Mouse (Mus musculus) hindbrain, embryonic 16.5 days (tissue): Measurements from ENCODE around the gene Galnt7. TPM values are rescaled to one million over a fixed set of nuclear protein-coding genes. Genes with fewer than 3 reads are reported as not detected.

Experiments used
- ATAC-seq: fragments of 200-750 bp; cut with Nextera tagmentation; 2 replicates; pipeline ENCODE4 v1.8.0; 2017; ENCODE audit warnings: moderate TSS enrichment, moderate library complexity
- H3K27ac ChIP-seq: fragments of 300-500 bp; sonication (generic); 2 replicates; pipeline ENCODE4 v1.5.1; 2014; ENCODE audit warnings: low read depth, mild to moderate bottlenecking, control low read depth, low read length, moderate library complexity
- H3K27me3 ChIP-seq: fragments of 300-500 bp; sonication (generic); replicated peaks from 2 replicates; pipeline ENCODE4 v1.6.1; 2014; ENCODE audit warnings: low read length; ENCODE audit not compliant: control insufficient read depth, insufficient read depth
- H3K36me3 ChIP-seq: fragments of 300-500 bp; sonication (generic); 2 replicates; pipeline ENCODE4 v1.6.1; 2014; ENCODE audit warnings: mild to moderate bottlenecking, low read length, moderate library complexity, mixed read lengths; ENCODE audit not compliant: control insufficient read depth, insufficient read depth
- H3K4me1 ChIP-seq: fragments of 300-500 bp; sonication (generic); 2 replicates; pipeline ENCODE4 v1.6.1; 2014; ENCODE audit warnings: low read depth, low read length; ENCODE audit not compliant: control insufficient read depth, insufficient read depth
- H3K4me2 ChIP-seq: fragments of 300-500 bp; sonication (generic); 2 replicates; pipeline ENCODE4 v1.6.1; 2014; ENCODE audit warnings: mild to moderate bottlenecking, low read length, control low read depth, moderate library complexity
- H3K4me3 ChIP-seq: fragments of 300-500 bp; sonication (generic); 2 replicates; pipeline ENCODE4 v1.5.1; 2014; ENCODE audit warnings: mild to moderate bottlenecking, low read length, control low read depth, moderate library complexity
- H3K9ac ChIP-seq: fragments of 300-500 bp; sonication (generic); 2 replicates; pipeline ENCODE4 v1.6.1; 2014; ENCODE audit warnings: low read depth, mild to moderate bottlenecking, control low read depth, low read length, moderate library complexity
- H3K9me3 ChIP-seq: fragments of 300-500 bp; sonication (generic); 2 replicates; pipeline ENCODE4 v1.6.1; 2014; ENCODE audit warnings: mild to moderate bottlenecking, low read length, moderate library complexity; ENCODE audit not compliant: control insufficient read depth
- WGBS: fragments of 180-500 bp; shearing (Covaris S2); extraction: QIAGEN DNeasy Blood & Tissue Kit; methylation state at CpG from one replicate; pipeline ENCODE4 v1.1.7; 2014; 5-methylcytosine and 5-hydroxymethylcytosine counted together
- polyA plus RNA-seq: library from polyadenylated mRNA; unstranded; fragments of >200 nt; fragmentation: Nextera tagmentation; extraction: Ambion mirVana; gene quantifications from 2 replicates; pipeline ENCODE4 v1.2.1, GENCODE M21; 2015

Gene Galnt7
- polyA plus RNA-seq, 1 experiment from 2014 or later: 11.1 TPM

DNA sequence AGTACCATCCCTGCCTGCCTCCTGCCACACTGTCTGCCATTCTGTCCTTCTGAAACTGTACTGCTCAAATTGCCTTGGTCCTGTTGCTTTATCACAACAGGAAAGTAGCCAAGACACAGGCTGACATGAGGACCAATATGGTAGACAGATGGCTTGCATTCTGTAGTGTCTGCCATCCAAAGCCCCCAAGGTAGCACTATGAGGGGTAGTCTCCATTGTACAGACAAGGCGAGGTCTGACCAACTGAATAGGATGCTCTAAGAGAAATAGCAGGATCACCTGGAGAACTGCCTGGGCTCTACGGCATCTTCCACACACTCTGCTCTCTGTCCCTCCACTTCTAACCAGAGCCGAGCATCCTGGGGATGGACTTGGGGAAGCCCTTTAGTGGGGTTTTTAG is 29.8 kb downstream of the Galnt7 start:
- no peak overlapping the region for H3K4me3 ChIP-seq
- no peaks in the 10 kb centered on the region for H3K36me3 ChIP-seq
- no peaks in the 10 kb centered on the region for H3K9me3 ChIP-seq
- no peaks in the 10 kb centered on the region for H3K27me3 ChIP-seq
- no peak for ATAC-seq
- H3K27ac ChIP-seq: no peak overlapping the region
- 96% methylated on average over 3 of the region's 3 CpGs for WGBS
- H3K4me1 ChIP-seq: no peaks in the 10 kb centered on the region
- H3K4me2 ChIP-seq: no peak overlapping the region
- H3K9ac ChIP-seq: no peak overlapping the region

DNA sequence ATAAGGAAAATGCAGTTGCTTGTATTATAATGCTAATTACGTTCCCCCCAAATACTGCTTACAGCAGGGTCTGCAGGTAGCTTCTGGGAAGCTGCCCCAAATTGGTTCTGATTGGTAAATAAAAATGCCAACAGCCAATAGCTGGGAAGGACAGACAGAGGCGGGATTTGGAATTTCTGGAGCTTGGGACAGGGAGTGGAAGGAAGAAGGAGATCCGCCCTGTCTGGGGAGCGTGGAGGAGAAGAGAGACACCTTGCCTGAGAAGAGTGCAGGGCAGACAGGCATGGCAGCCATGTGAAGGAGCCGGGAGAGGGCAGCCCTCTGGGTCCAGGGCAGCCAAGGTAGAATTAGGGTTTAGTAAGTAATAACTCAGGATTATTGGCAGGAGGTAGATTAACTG is 35.9 kb downstream of the Galnt7 start:
- H3K4me1 ChIP-seq: peaks cover 2% of the 10 kb centered on the region; the same call in 1 of the 2 replicates
- H3K4me2 ChIP-seq: no peak overlapping the region
- no peak overlapping the region for H3K9ac ChIP-seq
- no peak overlapping the region for H3K27ac ChIP-seq
- ATAC-seq: no peak
- no peaks in the 10 kb centered on the region for H3K27me3 ChIP-seq
- H3K4me3 ChIP-seq: no peak overlapping the region
- H3K36me3 ChIP-seq: no peaks in the 10 kb centered on the region
- 63% methylated on average over 5 of the region's 5 CpGs for WGBS
- H3K9me3 ChIP-seq: no peaks in the 10 kb centered on the region

DNA sequence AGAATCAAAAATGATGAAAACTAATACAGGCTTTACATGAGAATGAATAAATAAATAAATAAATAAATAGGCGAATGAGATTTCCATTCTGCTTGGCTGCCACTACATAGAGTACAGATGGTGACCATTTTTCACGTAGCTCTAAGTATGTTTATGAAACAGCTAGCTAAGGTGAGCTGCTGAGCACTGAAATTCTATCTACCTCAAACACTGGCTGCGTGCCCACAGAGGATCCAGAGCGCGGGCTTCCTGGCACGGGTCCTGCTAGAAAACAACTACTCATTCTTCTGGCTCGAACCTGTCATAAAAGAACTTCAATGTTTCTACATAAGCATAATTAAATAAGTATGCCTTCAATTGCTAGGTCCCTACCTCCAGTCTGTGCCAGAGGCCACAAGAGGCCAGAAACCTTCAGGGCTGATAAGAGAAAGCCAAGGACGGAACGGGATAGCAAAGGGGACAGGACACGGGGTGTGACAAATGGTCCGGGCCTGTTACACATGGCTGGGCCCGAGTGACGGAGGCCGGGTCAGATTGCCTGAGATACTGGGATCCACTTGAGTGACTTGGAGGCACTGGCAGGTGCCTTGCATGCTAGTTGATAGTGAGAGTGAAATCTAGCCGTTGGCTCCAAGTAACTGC is 37.7 kb downstream of the Galnt7 start:
- Histone ChIP-seq H3K9me3 (no peaks in the 10 kb centered on the region), H3K27ac (no peak overlapping the region), H3K4me3 (no peak overlapping the region), H3K4me1 (peaks cover 4% of the 10 kb centered on the region; the same call in 1 of the 2 replicates), H3K9ac (no peak overlapping the region), H3K4me2 (no peak overlapping the region), H3K27me3 (no peaks in the 10 kb centered on the region), H3K36me3 (no peaks in the 10 kb centered on the region)
- ATAC-seq: peak; percentile 61
- 64% methylated on average over 15 of the region's 15 CpGs for WGBS

DNA sequence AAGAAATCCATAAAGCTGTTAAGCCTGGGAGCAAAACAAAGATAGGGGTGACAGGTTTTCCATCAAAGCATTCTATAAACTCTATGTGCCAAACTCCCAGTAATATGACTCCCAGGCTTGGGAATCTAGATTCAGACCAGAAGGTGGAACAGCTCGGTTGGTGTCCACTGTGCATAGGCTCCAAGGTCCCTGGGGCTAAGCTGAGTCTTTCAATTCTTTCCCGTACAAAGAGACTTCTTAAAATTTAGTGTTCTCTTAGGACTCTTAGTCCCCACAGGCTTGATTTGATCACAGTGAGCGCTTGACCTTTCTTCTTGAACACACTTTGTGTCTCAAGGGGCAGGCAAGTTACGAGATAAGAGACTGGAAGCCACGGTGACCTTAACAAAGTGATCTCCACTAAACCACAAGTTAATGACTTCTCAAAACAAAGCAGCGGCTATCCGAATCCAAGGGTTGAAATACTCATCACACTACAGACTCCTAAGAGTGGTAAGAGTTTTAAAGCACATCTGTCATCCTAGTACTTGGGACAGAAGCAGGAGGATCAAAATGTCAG is 41.3 kb downstream of the Galnt7 start:
- Histone ChIP-seq H3K27me3 (no peaks in the 10 kb centered on the region), H3K4me3 (no peak overlapping the region), H3K36me3 (no peaks in the 10 kb centered on the region), H3K27ac (no peak overlapping the region), H3K9ac (no peak overlapping the region), H3K4me2 (no peak overlapping the region), H3K9me3 (no peaks in the 10 kb centered on the region), H3K4me1 (peaks cover 4% of the 10 kb centered on the region; the same call in 1 of the 2 replicates)
- WGBS: 61% methylated on average over 7 of the region's 7 CpGs
- no peak for ATAC-seq

DNA sequence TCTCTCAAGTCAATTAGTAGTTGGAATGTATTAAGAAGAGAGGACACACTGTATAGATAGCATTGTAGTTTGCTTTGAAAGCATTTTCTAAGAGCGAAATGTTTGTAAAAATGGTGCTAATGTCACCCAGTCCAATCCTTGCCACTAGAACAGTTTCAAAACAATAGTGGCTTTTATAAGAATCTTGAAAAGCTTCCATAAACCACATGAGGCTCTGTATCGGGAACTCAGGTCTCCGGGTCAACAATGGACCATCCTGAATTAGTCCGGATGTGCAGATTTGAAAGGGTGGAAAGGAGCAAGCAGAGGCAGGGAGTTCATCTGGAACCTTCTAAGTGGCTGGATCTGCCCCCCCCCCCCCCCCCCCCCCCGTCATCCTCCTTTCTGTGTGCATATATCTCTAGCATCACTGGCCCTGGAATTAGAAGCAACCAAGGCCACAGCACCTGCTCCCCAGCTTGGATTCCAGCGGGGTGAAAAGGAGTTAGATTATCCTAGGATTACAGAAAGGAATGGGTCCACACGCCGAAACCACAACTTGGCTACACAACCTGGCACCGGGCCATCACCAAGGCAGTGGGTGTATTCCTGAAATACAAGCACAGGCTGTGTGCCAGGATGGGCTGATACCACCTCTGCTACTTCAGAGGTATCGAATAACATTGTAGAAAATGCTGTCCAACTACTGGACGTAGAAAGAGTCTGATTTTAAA is 42.0 kb downstream of the Galnt7 start:
- no peak overlapping the region for H3K27ac ChIP-seq

DNA sequence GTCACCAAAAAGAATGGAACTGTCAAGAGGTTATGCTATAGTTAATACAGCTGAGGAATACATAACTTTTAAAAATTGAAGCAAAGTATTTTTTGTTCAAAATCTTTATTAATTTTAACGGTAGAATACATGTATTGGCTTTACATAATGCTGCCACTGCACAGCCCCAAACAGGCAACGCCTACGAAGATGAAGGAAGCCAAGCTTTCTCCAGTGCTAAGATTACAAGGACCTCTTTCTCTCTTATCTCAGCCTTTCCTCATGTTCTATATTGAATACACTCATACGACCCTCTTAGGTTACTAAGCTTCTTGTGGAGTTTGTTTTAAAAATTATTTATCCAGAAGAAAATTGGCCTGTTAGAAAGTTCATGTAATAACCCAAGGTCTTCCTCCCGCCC is 50.3 kb downstream of the Galnt7 start:
- no peak overlapping the region for H3K9ac ChIP-seq
- no peaks in the 10 kb centered on the region for H3K36me3 ChIP-seq
- H3K4me3 ChIP-seq: no peak overlapping the region
- peaks cover 4% of the 10 kb centered on the region; the same call in 1 of the 2 replicates for H3K4me1 ChIP-seq
- H3K27ac ChIP-seq: no peak overlapping the region
- ATAC-seq: no peak
- H3K27me3 ChIP-seq: no peaks in the 10 kb centered on the region
- WGBS: 91% methylated on average over 5 of the region's 5 CpGs
- H3K4me2 ChIP-seq: no peak overlapping the region
- no peaks in the 10 kb centered on the region for H3K9me3 ChIP-seq

More for the DNA sequence above, 42.0 kb downstream of the Galnt7 start:
- Histone ChIP-seq H3K9ac (no peak overlapping the region), H3K4me2 (no peak overlapping the region), H3K36me3 (no peaks in the 10 kb centered on the region), H3K4me3 (no peak overlapping the region), H3K4me1 (peaks cover 4% of the 10 kb centered on the region; the same call in 1 of the 2 replicates), H3K27me3 (no peaks in the 10 kb centered on the region), H3K9me3 (no peaks in the 10 kb centered on the region)
- no peak; the same call in 1 of the 2 replicates for ATAC-seq
- WGBS: 61% methylated on average over 10 of the region's 11 CpGs

DNA sequence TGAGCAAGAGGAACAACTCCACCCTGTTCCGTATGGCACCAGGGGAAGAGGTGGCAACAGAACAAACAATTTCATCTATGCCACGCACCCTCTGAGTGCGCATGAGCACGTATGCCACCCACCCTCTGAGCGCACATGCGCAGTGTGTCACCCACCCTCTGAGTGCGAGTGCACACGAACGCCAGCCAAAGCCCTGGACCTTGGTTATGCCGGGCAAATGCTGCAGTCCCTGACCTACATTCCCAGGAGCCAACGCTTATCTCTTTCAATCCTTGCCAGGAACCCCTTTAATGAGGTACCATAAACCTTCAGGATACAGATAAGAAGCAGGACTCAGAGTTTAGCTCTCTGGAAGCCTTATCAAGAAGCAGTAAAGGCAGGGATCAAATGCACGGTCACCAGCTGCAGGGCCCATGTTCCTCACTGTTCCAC is 50.8 kb downstream of the Galnt7 start:
- 93% methylated on average over 12 of the region's 12 CpGs for WGBS
- Histone ChIP-seq H3K27me3 (no peaks in the 10 kb centered on the region), H3K4me1 (peaks cover 4% of the 10 kb centered on the region; the same call in 1 of the 2 replicates), H3K4me2 (no peak overlapping the region), H3K9ac (no peak overlapping the region), H3K4me3 (no peak overlapping the region), H3K36me3 (no peaks in the 10 kb centered on the region), H3K27ac (no peak overlapping the region), H3K9me3 (no peaks in the 10 kb centered on the region)
- no peak for ATAC-seq

DNA sequence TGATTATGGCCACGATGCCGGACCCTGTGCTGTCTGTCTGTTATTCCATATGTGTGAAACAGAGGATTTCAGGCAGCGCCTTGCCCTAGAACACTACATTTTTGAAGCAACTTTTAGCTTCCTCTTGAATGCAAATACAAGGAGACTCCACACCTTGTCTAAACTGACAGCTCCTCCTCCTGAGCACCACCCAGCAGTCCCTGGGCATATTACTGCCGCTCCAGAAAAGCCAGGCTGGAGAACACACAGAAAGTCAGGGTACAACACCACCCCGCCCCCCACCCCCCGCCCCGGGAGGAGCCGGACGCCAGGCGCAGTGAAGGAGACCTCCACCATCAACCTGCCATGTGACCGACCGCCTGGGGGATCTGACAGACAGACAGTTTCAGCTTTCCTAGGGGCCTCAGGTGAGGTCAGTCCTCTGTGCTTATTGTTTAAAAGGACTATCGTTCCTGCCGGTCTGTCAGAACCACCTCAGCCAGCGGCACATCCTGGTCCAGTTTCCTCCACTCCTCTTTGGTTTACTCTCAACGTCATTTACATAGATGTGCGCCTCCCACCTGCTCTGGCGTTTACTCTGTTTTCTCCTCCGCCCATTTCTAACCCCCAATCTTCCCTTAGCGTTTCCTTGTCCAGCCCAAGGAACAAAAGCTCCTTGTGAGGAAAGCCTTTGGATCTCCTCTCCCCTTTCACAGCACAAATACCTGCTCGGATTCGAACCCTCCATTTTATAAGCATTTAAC is 52.8 kb downstream of the Galnt7 start:
- Histone ChIP-seq H3K4me2 (peak overlapping the region; percentile 50), H3K4me1 (peaks cover 4% of the 10 kb centered on the region; the same call in 1 of the 2 replicates), H3K27ac (no peak overlapping the region), H3K9me3 (no peaks in the 10 kb centered on the region), H3K9ac (peak overlapping the region; percentile 38; the same call in 1 of the 2 replicates), H3K36me3 (no peaks in the 10 kb centered on the region), H3K27me3 (no peaks in the 10 kb centered on the region), H3K4me3 (peak overlapping the region; percentile 28)
- peak; percentile 67 for ATAC-seq
- 26% methylated on average over 22 of the region's 22 CpGs for WGBS

DNA sequence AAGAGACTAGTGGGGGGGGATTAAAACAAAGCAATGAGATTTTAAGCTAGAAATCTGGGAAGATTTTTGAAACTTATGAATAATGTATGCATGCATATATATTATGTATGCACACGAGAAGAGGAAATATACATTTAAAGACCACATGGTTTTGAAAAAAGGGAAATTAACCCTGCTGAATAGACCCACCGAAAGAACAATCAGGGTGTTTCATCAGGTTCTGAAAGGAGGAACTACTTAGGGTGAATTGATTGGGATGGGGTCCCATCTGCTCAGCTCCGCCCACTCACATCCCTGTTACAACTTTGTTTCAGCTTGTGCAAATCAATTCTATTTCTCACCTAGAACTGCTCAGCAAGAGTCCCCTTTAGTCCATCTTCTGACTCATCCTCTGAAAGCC is 57.0 kb downstream of the Galnt7 start:
- Histone ChIP-seq H3K9ac (no peak overlapping the region), H3K9me3 (no peaks in the 10 kb centered on the region), H3K27ac (no peak overlapping the region), H3K4me3 (no peak overlapping the region), H3K4me2 (no peak overlapping the region), H3K36me3 (no peaks in the 10 kb centered on the region), H3K27me3 (no peaks in the 10 kb centered on the region), H3K4me1 (peaks cover 4% of the 10 kb centered on the region; the same call in 1 of the 2 replicates)
- WGBS: 49% methylated on average over 3 of the region's 3 CpGs
- ATAC-seq: no peak
